Mouse (Mus musculus): ENCODE results near the gene Twist1.

The Twist1 gene

GRCm38 (mm10) chr12:33957400-33958240 is at the start of gene Twist1:
Gene Twist1 (plus strand): TSS chr12:33957671.
- DNase-seq: peak; percentile 74

- peak; percentile 12 for DNase-seq
These were observed 30.7 kb upstream of the Twist1 start for GRCm38 (mm10) chr12:33926751-33927150.

GRCm38 (mm10) chr12:33927334-33928098 is 30.0 kb upstream of the Twist1 start:
- DNase-seq: no peak

GRCm38 (mm10) chr12:33928331-33929192 is 28.9 kb upstream of the Twist1 start, which contains the start of gene Ferd3l:
Gene Ferd3l (plus strand): TSS chr12:33928425.
- no peak for DNase-seq

DNA sequence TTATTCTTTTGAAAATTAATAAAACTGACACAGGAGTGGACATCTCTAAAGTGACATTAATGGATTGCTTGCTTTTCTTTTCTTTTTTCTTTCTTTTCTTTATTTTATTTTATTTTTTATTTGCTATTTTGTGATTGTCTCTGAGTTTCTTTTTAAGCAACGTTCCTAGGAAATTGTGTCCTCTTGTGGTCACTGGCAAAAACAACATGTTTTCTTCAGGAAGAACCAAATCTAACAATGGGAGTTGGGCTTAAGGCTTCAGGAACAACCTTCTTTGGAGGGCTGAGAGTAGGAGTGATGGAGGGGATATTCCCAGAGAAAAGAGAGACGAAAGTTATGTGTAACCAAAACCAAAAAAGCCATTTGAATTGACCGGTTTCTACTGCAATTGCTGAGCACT is 4.6 kb upstream of the Twist1 start:
- DNase-seq: no peak

GRCm38 (mm10) chr12:33954931-33955565 is 2.4 kb upstream of the Twist1 start:
- DNase-seq: no peak

GRCm38 (mm10) chr12:33955606-33956295 is 1.7 kb upstream of the Twist1 start:
- peak; percentile 35 for DNase-seq

GRCm38 (mm10) chr12:33956576-33957399 is 683 bp upstream of the Twist1 start:
- peak; percentile 34 for DNase-seq

GRCm38 (mm10) chr12:33958241-33959194 is 1.0 kb downstream of the Twist1 start:
- DNase-seq: peak; percentile 15

DNA sequence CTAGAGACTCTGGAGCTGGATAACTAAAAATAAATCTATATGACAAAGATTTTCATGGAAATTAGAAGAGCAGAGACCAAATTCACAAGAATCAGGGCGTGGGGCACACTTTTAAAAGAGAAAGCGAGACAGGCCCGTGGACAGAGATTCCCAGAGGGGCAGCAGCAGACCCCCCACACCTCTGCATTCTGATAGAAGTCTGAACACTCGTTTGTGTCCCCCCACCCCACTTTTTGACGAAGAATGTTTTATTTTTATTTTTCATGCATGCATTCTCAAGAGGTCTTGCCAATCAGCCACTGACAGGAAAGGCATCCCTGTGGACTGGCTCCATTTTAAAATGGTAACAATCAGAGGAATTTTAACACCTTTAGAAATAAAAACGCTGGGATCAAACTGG is 1.7 kb downstream of the Twist1 start:
- DNase-seq: no peak

DNA sequence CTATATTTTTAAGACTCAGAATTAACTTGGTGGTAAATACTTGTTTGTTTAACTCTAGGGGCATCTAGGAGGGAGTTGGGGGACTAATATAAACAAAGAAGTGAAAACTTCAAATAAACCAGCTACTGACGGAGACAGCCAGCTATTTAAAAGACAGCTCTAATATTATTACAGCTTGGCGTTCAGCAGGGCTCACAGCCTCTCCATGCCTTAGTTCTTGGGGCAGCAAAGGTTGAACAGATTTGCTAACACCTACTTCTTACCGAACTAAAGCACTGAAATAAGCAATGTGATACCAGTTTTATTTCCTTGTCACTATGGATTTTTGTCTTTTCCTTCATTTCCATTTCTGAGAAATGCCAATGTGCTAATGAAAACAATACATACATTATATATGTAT is 2.4 kb downstream of the Twist1 start:
- no peak for DNase-seq

GRCm38 (mm10) chr12:33961013-33961412 is 3.5 kb downstream of the Twist1 start:
- no peak for DNase-seq

DNA sequence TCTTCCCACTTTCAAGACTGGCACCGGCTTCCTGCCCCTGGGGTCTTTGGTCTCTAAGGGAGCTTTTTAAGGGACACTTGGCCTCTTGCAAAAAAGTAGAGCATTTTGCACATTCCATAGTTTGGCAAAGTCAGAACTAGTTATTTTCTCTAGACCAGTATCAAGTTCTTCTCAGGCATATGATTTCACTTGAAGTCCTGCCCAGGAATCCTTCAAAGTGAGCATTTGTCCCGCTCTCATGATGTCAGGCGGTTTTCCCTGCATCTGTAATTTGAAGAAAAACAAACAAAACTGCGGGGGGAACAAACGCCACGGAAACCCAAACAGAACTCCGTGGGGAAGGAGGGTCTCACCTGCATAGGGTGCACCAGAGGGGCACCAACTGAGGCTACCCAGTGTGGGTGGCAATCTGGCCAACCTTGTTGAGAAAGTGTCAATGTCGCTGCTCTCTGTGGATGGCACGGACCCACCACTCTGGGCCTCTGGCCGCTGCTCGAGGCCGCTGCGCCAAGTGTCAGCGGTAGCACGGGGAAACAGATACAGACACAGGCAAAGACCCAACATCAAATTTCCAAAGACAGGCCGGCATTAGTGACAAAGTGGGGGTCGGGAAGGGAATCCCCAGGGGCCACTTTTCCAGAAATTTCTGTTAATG is 4.8 kb downstream of the Twist1 start:
- no peak for DNase-seq

- no peak for DNase-seq
These were observed 5.3 kb downstream of the Twist1 start for GRCm38 (mm10) chr12:33962773-33963130.

GRCm38 (mm10) chr12:33963671-33964369 is 6.3 kb downstream of the Twist1 start:
- no peak for DNase-seq

- DNase-seq: no peak
These were observed 7.0 kb downstream of the Twist1 start for GRCm38 (mm10) chr12:33964427-33964826.

DNA sequence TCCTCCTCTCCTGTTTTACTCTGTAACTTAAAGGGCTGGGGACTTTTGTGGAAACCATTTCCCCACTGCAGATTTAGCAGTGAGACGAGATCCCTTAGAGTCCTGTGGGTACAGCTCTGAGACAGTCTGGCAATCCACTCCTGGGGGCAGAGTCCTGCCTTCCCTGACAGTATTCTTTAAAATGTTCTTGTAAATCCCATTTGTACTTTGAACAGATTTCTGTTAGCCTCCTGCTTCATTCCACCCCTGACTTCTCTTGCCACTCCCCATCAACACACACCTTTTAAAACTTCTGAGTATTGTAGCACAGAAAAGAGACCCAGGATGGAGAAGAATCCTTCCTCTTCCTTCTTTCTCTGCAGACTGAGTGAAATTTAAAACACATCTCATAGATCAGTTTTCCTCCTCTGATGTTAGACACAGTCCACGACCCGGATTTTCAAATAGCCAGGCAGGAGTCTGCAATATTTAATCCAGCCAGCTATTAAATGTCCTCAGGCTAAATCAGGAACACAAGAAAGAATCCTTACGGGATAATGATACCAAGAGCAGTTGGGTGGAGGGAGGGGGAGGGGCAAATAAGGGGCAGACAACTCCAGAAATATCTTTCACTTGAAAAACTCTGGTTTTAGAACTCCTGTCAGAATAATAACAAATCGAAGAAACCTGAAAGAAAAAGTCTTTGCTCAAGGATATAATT is 8.3 kb downstream of the Twist1 start:
- DNase-seq: no peak
